Mouse (Mus musculus): ENCODE measurements at regions not wholly inside any gene's neighbourhood (a gene's known extent, or its start where the extent isn't known, plus 50 kb on each side); places are given as distances from the start of the nearest gene placed in this dataset.

DNA sequence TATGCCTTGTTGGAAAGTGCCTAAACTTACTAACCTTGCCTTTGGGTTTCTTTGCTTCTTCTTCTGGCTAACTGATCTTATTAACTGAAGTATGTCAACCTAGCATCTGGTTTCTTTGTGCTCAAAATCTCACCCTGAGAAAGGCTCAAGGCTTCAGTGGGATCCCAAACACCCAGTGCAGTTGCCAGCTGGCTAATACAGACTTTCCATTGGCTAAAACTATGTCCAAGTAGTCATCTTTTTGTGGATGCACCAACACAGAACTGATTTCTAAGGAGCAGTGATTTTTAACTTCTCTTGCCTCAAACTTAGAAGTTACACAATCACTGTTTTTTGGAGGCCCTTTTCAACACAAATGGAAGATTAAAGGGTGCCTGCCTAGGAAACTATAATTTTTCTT lies 97.8 kb upstream of the Dcn start:
- Histone ChIP-seq H3K4me1 (ENCODE audit: control insufficient read depth, insufficient read depth, low read length) (no peaks in the 10 kb centered on the region), H3K27ac (ENCODE audit: control insufficient read depth, insufficient read depth, low read depth, low read length) (no peak overlapping the region), H3K27me3 (ENCODE audit: control insufficient read depth, insufficient read depth, low read length) (no peaks in the 10 kb centered on the region), H3K4me3 (ENCODE audit: control insufficient read depth, low read depth, low read length) (no peak overlapping the region), H3K36me3 (ENCODE audit: control insufficient read depth, insufficient read depth, low read length) (no peaks in the 10 kb centered on the region)
- TF ChIP-seq POLR2A (IDR thresholded peaks at IDR 0.05; ENCODE audit: control insufficient read depth, low read depth, low read length) (no peak), CTCF (IDR thresholded peaks at IDR 0.05; ENCODE audit: control insufficient read depth, insufficient read depth, insufficient replicate concordance, low read depth, low read length) (no peak)

- Histone ChIP-seq H3K27ac (ENCODE audit: control insufficient read depth, insufficient read depth, low read depth, low read length) (no peak overlapping the region), H3K4me3 (ENCODE audit: control insufficient read depth, low read depth, low read length) (no peak overlapping the region), H3K4me1 (ENCODE audit: control insufficient read depth, insufficient read depth, low read length) (no peaks in the 10 kb centered on the region), H3K27me3 (ENCODE audit: control insufficient read depth, insufficient read depth, low read length) (no peaks in the 10 kb centered on the region), H3K36me3 (ENCODE audit: control insufficient read depth, insufficient read depth, low read length) (no peaks in the 10 kb centered on the region)
- TF ChIP-seq CTCF (IDR thresholded peaks at IDR 0.05; ENCODE audit: control insufficient read depth, insufficient read depth, insufficient replicate concordance, low read depth, low read length) (no peak), POLR2A (IDR thresholded peaks at IDR 0.05; ENCODE audit: control insufficient read depth, low read depth, low read length) (no peak)
These were observed 95.5 kb upstream of the Dcn start for GRCm38 (mm10) chr10:97383881-97384280.

- TF ChIP-seq CTCF (IDR thresholded peaks at IDR 0.05; ENCODE audit: control insufficient read depth, insufficient read depth, insufficient replicate concordance, low read depth, low read length), result no peak
- TF ChIP-seq POLR2A (IDR thresholded peaks at IDR 0.05; ENCODE audit: control insufficient read depth, low read depth, low read length), result no peak
- H3K4me1 ChIP-seq (ENCODE audit: control insufficient read depth, insufficient read depth, low read length), result no peaks in the 10 kb centered on the region
- H3K27ac ChIP-seq (ENCODE audit: control insufficient read depth, insufficient read depth, low read depth, low read length), result no peak overlapping the region
- H3K36me3 ChIP-seq (ENCODE audit: control insufficient read depth, insufficient read depth, low read length), result no peaks in the 10 kb centered on the region
- H3K4me3 ChIP-seq (ENCODE audit: control insufficient read depth, low read depth, low read length), result no peak overlapping the region
- no peaks in the 10 kb centered on the region for H3K27me3 ChIP-seq (ENCODE audit: control insufficient read depth, insufficient read depth, low read length)
These were observed 92.1 kb upstream of the Dcn start for GRCm38 (mm10) chr10:97387196-97387876.

GRCm38 (mm10) chr10:97389647-97390590 lies 89.5 kb upstream of the Dcn start:
- Histone ChIP-seq H3K36me3 (ENCODE audit: control insufficient read depth, insufficient read depth, low read length) (no peaks in the 10 kb centered on the region), H3K27ac (ENCODE audit: control insufficient read depth, insufficient read depth, low read depth, low read length) (no peak overlapping the region), H3K4me1 (ENCODE audit: control insufficient read depth, insufficient read depth, low read length) (no peaks in the 10 kb centered on the region), H3K4me3 (ENCODE audit: control insufficient read depth, low read depth, low read length) (no peak overlapping the region), H3K27me3 (ENCODE audit: control insufficient read depth, insufficient read depth, low read length) (no peaks in the 10 kb centered on the region)
- no peak for TF ChIP-seq POLR2A (IDR thresholded peaks at IDR 0.05; ENCODE audit: control insufficient read depth, low read depth, low read length)
- TF ChIP-seq CTCF (IDR thresholded peaks at IDR 0.05; ENCODE audit: control insufficient read depth, insufficient read depth, insufficient replicate concordance, low read depth, low read length), result no peak

GRCm38 (mm10) chr10:97397062-97397771 lies 82.2 kb upstream of the Dcn start:
- Histone ChIP-seq H3K4me3 (ENCODE audit: control insufficient read depth, low read depth, low read length) (no peak overlapping the region), H3K27ac (ENCODE audit: control insufficient read depth, insufficient read depth, low read depth, low read length) (no peak overlapping the region; the same call in 1 of the 2 replicates), H3K4me1 (ENCODE audit: control insufficient read depth, insufficient read depth, low read length) (no peaks in the 10 kb centered on the region), H3K36me3 (ENCODE audit: control insufficient read depth, insufficient read depth, low read length) (no peaks in the 10 kb centered on the region), H3K27me3 (ENCODE audit: control insufficient read depth, insufficient read depth, low read length) (no peaks in the 10 kb centered on the region)
- TF ChIP-seq CTCF (IDR thresholded peaks at IDR 0.05; ENCODE audit: control insufficient read depth, insufficient read depth, insufficient replicate concordance, low read depth, low read length) (no peak), POLR2A (IDR thresholded peaks at IDR 0.05; ENCODE audit: control insufficient read depth, low read depth, low read length) (no peak)

- no peak overlapping the region for H3K27ac ChIP-seq (ENCODE audit: control insufficient read depth, insufficient read depth, low read depth, low read length)
These were observed 81.5 kb upstream of the Dcn start for GRCm38 (mm10) chr10:97397896-97398295.

GRCm38 (mm10) chr10:97402524-97402923 lies 76.9 kb upstream of the Dcn start:
- no peaks in the 10 kb centered on the region for H3K36me3 ChIP-seq (ENCODE audit: control insufficient read depth, insufficient read depth, low read length)

More at GRCm38 (mm10) chr10:97397896-97398295, 81.5 kb upstream of the Dcn start:
- H3K4me3 ChIP-seq (ENCODE audit: control insufficient read depth, low read depth, low read length), result no peak overlapping the region
- TF ChIP-seq POLR2A (IDR thresholded peaks at IDR 0.05; ENCODE audit: control insufficient read depth, low read depth, low read length) (no peak), CTCF (IDR thresholded peaks at IDR 0.05; ENCODE audit: control insufficient read depth, insufficient read depth, insufficient replicate concordance, low read depth, low read length) (no peak)
- H3K27me3 ChIP-seq (ENCODE audit: control insufficient read depth, insufficient read depth, low read length), result no peaks in the 10 kb centered on the region
- H3K4me1 ChIP-seq (ENCODE audit: control insufficient read depth, insufficient read depth, low read length), result no peaks in the 10 kb centered on the region
- no peaks in the 10 kb centered on the region for H3K36me3 ChIP-seq (ENCODE audit: control insufficient read depth, insufficient read depth, low read length)

More at GRCm38 (mm10) chr10:97402524-97402923, 76.9 kb upstream of the Dcn start:
- Histone ChIP-seq H3K27ac (ENCODE audit: control insufficient read depth, insufficient read depth, low read depth, low read length) (no peak overlapping the region), H3K4me1 (ENCODE audit: control insufficient read depth, insufficient read depth, low read length) (no peaks in the 10 kb centered on the region), H3K27me3 (ENCODE audit: control insufficient read depth, insufficient read depth, low read length) (no peaks in the 10 kb centered on the region), H3K4me3 (ENCODE audit: control insufficient read depth, low read depth, low read length) (no peak overlapping the region)
- TF ChIP-seq CTCF (IDR thresholded peaks at IDR 0.05; ENCODE audit: control insufficient read depth, insufficient read depth, insufficient replicate concordance, low read depth, low read length) (no peak), POLR2A (IDR thresholded peaks at IDR 0.05; ENCODE audit: control insufficient read depth, low read depth, low read length) (no peak)
